10 mouse cellular contexts compared by ENCODE assay signal in the genomic region with DNA sequence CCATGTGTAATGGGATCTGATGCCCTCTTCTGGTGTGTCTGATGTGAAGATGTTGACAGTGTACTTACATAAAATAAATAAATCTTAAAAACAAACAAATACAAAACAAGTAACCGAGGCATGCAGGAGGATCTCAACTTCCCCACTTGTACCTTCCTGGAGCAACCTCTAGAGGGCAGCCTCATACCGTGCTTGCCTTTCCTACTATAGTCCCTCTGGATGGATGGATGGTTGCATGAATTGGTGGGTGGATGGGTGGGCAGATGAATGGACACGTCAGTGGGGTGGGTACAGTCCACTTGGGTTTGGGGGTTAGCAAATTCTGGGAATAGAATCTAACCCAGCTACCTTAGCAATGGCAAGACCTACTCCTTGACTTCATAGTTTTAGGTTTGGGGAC. TPM values are rescaled to one million over a fixed set of nuclear protein-coding genes. Genes with fewer than 3 reads are reported as not detected.
A peak's percentile ranks its signal among the peaks of the same experiment; 100 is the strongest.
DNase-seq lines count a peak whose midpoint lies in the region; ATAC-seq and TF ChIP-seq lines count a peak whose summit lies in the region.
"Had no signal": no experiment of that assay in that cellular context is flagged by ENCODE, and none has a peak within 500 bp of the region (broad histone marks: within the 10 kb centered on the region; RNA-seq: fewer than 3 reads in every experiment).

No protein-coding gene starts in this region.

- H3K9me3 ChIP-seq in forebrain, postnatal 0 days (ENCODE audit: low read length) = no peaks in the 10 kb centered on the region
- H3K9me3 ChIP-seq in forebrain, embryonic 12.5 days = no peaks in the 10 kb centered on the region
- H3K9me3 ChIP-seq in liver, postnatal 0 days (ENCODE audit: low read length) = no peaks in the 10 kb centered on the region

- no peak overlapping the region for H3K27ac ChIP-seq in forebrain, postnatal 0 days (ENCODE audit: low read depth, low read length)
- H3K27ac ChIP-seq in forebrain, embryonic 12.5 days = no peak overlapping the region
- H3K27ac ChIP-seq in testis, adult 2 months (ENCODE audit: control insufficient read depth, insufficient read depth, low read depth, low read length) = no peak overlapping the region
- H3K27ac ChIP-seq in cortical plate, adult 2 months (ENCODE audit: insufficient read depth, low read length) = no peak overlapping the region
- H3K27ac ChIP-seq in liver, postnatal 0 days (ENCODE audit: low read depth) = no peak overlapping the region
- no peak overlapping the region for H3K27ac ChIP-seq in small intestine, adult 2 months (ENCODE audit: insufficient read depth, low read depth, low read length)
- H3K27ac ChIP-seq: limb, embryonic 12.5 days had no signal

- 10% methylated on average over 3 of the region's 3 CpGs for WGBS in forebrain, postnatal 0 days
- WGBS in forebrain, embryonic 12.5 days = 21% methylated on average over 3 of the region's 3 CpGs
- WGBS in liver, postnatal 0 days (ENCODE audit: insufficient replicate concordance) = 5% methylated on average over 3 of the region's 3 CpGs
- WGBS in small intestine, adult 2 months = 2% methylated on average over 3 of the region's 3 CpGs

- ATAC-seq in forebrain, postnatal 0 days = no peak
- no peak for ATAC-seq in forebrain, embryonic 12.5 days (ENCODE audit: low FRiP score)
- no peak for ATAC-seq in liver, postnatal 0 days

- no peaks in the 10 kb centered on the region for H3K27me3 ChIP-seq in forebrain, postnatal 0 days (ENCODE audit: insufficient read depth, low read length)
- H3K27me3 ChIP-seq in forebrain, embryonic 12.5 days = peaks cover 18% of the 10 kb centered on the region
- no peaks in the 10 kb centered on the region for H3K27me3 ChIP-seq in testis, adult 2 months (ENCODE audit: control insufficient read depth, insufficient read depth, low read length)
- H3K27me3 ChIP-seq in liver, postnatal 0 days (ENCODE audit: insufficient read depth, low read length) = no peaks in the 10 kb centered on the region
- H3K27me3 ChIP-seq in small intestine, adult 2 months (ENCODE audit: control insufficient read depth, insufficient read depth, low read length) = no peaks in the 10 kb centered on the region

- no peaks in the 10 kb centered on the region for H3K4me1 ChIP-seq in forebrain, postnatal 0 days (ENCODE audit: insufficient read depth)
- H3K4me1 ChIP-seq in forebrain, embryonic 12.5 days = no peaks in the 10 kb centered on the region
- H3K4me1 ChIP-seq in testis, adult 2 months (ENCODE audit: control insufficient read depth, insufficient read depth, low read length) = no peaks in the 10 kb centered on the region
- H3K4me1 ChIP-seq in cortical plate, adult 2 months (ENCODE audit: control insufficient read depth, insufficient read depth, low read length) = no peaks in the 10 kb centered on the region
- no peaks in the 10 kb centered on the region for H3K4me1 ChIP-seq in liver, postnatal 0 days (ENCODE audit: insufficient read depth)
- no peaks in the 10 kb centered on the region for H3K4me1 ChIP-seq in small intestine, adult 2 months (ENCODE audit: control insufficient read depth, insufficient read depth, insufficient read length, low read length)
- H3K4me1 ChIP-seq: limb, embryonic 12.5 days had no signal

- peak; percentile 81 for TF ChIP-seq CTCF in forebrain, postnatal 0 days (IDR thresholded peaks at IDR 0.05; ENCODE audit: low read depth)
- TF ChIP-seq CTCF in testis, adult 2 months (IDR thresholded peaks at IDR 0.05; ENCODE audit: control insufficient read depth, insufficient read depth, insufficient replicate concordance, low read depth, low read length) = peak; percentile 82; the same call in 1 of the 2 replicates
- TF ChIP-seq CTCF in cortical plate, adult 2 months (IDR thresholded peaks at IDR 0.05; ENCODE audit: extremely low read depth, insufficient read depth, low read length) = peak; percentile 96
- TF ChIP-seq CTCF in liver, postnatal 0 days (IDR thresholded peaks at IDR 0.05; ENCODE audit: low read depth) = peak; percentile 95
- peak; percentile 82; the same call in 1 of the 2 replicates for TF ChIP-seq CTCF in small intestine, adult 2 months (IDR thresholded peaks at IDR 0.05; ENCODE audit: extremely low read depth, insufficient read length, insufficient replicate concordance, low read depth, low read length)

- TF ChIP-seq EP300 in liver, postnatal 0 days (IDR thresholded peaks at IDR 0.05; ENCODE audit: low read depth) = no peak

- H3K4me3 ChIP-seq in forebrain, postnatal 0 days (ENCODE audit: low read depth, low read length) = no peak overlapping the region
- H3K4me3 ChIP-seq in forebrain, embryonic 12.5 days (replicated peaks) = no peak overlapping the region
- no peak overlapping the region for H3K4me3 ChIP-seq in testis, adult 2 months (ENCODE audit: control insufficient read depth, low read depth, low read length)
- H3K4me3 ChIP-seq in cortical plate, adult 2 months (ENCODE audit: insufficient read depth, low read length) = no peak overlapping the region
- H3K4me3 ChIP-seq in liver, postnatal 0 days (ENCODE audit: low read depth, low read length) = no peak overlapping the region
- H3K4me3 ChIP-seq in small intestine, adult 2 months (ENCODE audit: low read depth, low read length) = no peak overlapping the region
- H3K4me3 ChIP-seq: limb, embryonic 12.5 days had no signal

- DNase-seq in forebrain, postnatal 0 days = peak; percentile 27
- no peak for DNase-seq in testis, postnatal 14 days (ENCODE audit: low spot score)
- peak; percentile 48 to 68 for DNase-seq in heart, postnatal 14 days
- DNase-seq in liver, postnatal 0 days = peak; percentile 64

- no peaks in the 10 kb centered on the region for H3K36me3 ChIP-seq in forebrain, postnatal 0 days (ENCODE audit: insufficient read depth)
- no peaks in the 10 kb centered on the region for H3K36me3 ChIP-seq in forebrain, embryonic 12.5 days (replicated peaks)
- no peaks in the 10 kb centered on the region for H3K36me3 ChIP-seq in testis, adult 2 months (ENCODE audit: control insufficient read depth, insufficient read depth, low read length)
- H3K36me3 ChIP-seq in liver, postnatal 0 days (replicated peaks; ENCODE audit: insufficient read depth, low read length) = no peaks in the 10 kb centered on the region
- H3K36me3 ChIP-seq in small intestine, adult 2 months (ENCODE audit: control insufficient read depth, insufficient read depth, low read length) = no peaks in the 10 kb centered on the region
- H3K36me3 ChIP-seq: limb, embryonic 12.5 days had no signal

- no peak overlapping the region for H3K9ac ChIP-seq in forebrain, postnatal 0 days
- no peak overlapping the region for H3K9ac ChIP-seq in forebrain, embryonic 12.5 days
- no peak overlapping the region for H3K9ac ChIP-seq in liver, postnatal 0 days (replicated peaks)
- H3K9ac ChIP-seq: limb, embryonic 12.5 days had no signal

- H3K4me2 ChIP-seq in forebrain, postnatal 0 days (ENCODE audit: low read depth) = no peak overlapping the region
- H3K4me2 ChIP-seq in forebrain, embryonic 12.5 days = no peak overlapping the region
- no peak overlapping the region for H3K4me2 ChIP-seq in liver, postnatal 0 days (ENCODE audit: low read depth, low read length)
- H3K4me2 ChIP-seq: limb, embryonic 12.5 days had no signal

- TF ChIP-seq POLR2A in testis, adult 2 months (IDR thresholded peaks at IDR 0.05; ENCODE audit: control insufficient read depth, low read depth, low read length) = no peak
- TF ChIP-seq POLR2A in cortical plate, adult 2 months (IDR thresholded peaks at IDR 0.05; ENCODE audit: extremely low read depth, insufficient read depth, low read length) = no peak
- TF ChIP-seq POLR2A in small intestine, adult 2 months (IDR thresholded peaks at IDR 0.05; ENCODE audit: low read depth, low read length) = no peak

- intact Hi-C loops in heart, postnatal 14 days (cut with DNase I) = loop anchor here (1.0 kb wide), 2 partner anchors 34 to 142 kb away; no protein-coding TSS in a partner anchor

RNA-seq across cellular contexts. Expression of gene Atp5g1, which starts 17.9 kb away (rescaled TPM):
- total RNA-seq in forebrain, postnatal 0 days (2014; rRNA removed) = 348 and 355 TPM in 2 replicates
- 925 and 1,026 TPM in 2 replicates for polyA plus RNA-seq in forebrain, postnatal 0 days (2015; fragmentation: Nextera tagmentation; extraction: Ambion mirVana)
- polyA plus RNA-seq in forebrain, embryonic 12.5 days (2016; fragmentation: Nextera tagmentation; extraction: Ambion mirVana) = 379 and 385 TPM in 2 replicates
- 234 and 248 TPM in 2 replicates for polyA plus RNA-seq in testis, adult 2 months (2012; rRNA removed)
- 448 and 494 TPM in 2 replicates for polyA plus RNA-seq in cortical plate, adult 2 months (2012; rRNA removed)
- 1,000 to 10,000 TPM; 3,151 to 3,310 TPM for total RNA-seq in heart, postnatal 14 days (2021)
- 781 and 849 TPM in 2 replicates for polyA plus RNA-seq in liver, postnatal 0 days (2015; fragmentation: Nextera tagmentation; extraction: Ambion mirVana)
- 732 and 1,031 TPM in 2 replicates for polyA plus RNA-seq in small intestine, adult 2 months (2012; rRNA removed)

RNA-seq across cellular contexts. Expression of gene Calcoco2, which starts 18.4 kb away (rescaled TPM):
- total RNA-seq in forebrain, postnatal 0 days (2014; rRNA removed) = not detected in 2 replicates
- polyA plus RNA-seq in forebrain, postnatal 0 days (2015; fragmentation: Nextera tagmentation; extraction: Ambion mirVana) = 0.10 TPM in 1 of 2 replicates, not detected in the other
- polyA plus RNA-seq in forebrain, embryonic 12.5 days (2016; fragmentation: Nextera tagmentation; extraction: Ambion mirVana) = not detected in 2 replicates
- 0.08 and 0.15 TPM in 2 replicates for polyA plus RNA-seq in testis, adult 2 months (2012; rRNA removed)
- not detected in 2 replicates for polyA plus RNA-seq in cortical plate, adult 2 months (2012; rRNA removed)
- total RNA-seq in heart, postnatal 14 days (2021) = not detected
- not detected in 2 replicates for polyA plus RNA-seq in liver, postnatal 0 days (2015; fragmentation: Nextera tagmentation; extraction: Ambion mirVana)
- not detected in 2 replicates for polyA plus RNA-seq in small intestine, adult 2 months (2012; rRNA removed)
- polyA plus RNA-seq: limb, embryonic 12.5 days; stomach, embryonic 14.5 days had no signal

RNA-seq across cellular contexts. Expression of gene Ube2z, which starts 28.2 kb away (rescaled TPM):
- 54.9 and 56.2 TPM in 2 replicates for total RNA-seq in forebrain, postnatal 0 days (2014; rRNA removed)
- 29.4 and 35.4 TPM in 2 replicates for polyA plus RNA-seq in forebrain, postnatal 0 days (2015; fragmentation: Nextera tagmentation; extraction: Ambion mirVana)
- polyA plus RNA-seq in forebrain, embryonic 12.5 days (2016; fragmentation: Nextera tagmentation; extraction: Ambion mirVana) = 30.4 and 33.8 TPM in 2 replicates
- 19.1 and 21.2 TPM in 2 replicates for polyA plus RNA-seq in testis, adult 2 months (2012; rRNA removed)
- polyA plus RNA-seq in cortical plate, adult 2 months (2012; rRNA removed) = 47.7 and 49.4 TPM in 2 replicates
- total RNA-seq in heart, postnatal 14 days (2021) = 10 to 100 TPM; 31.9 to 36.8 TPM
- 11.5 and 12.3 TPM in 2 replicates for polyA plus RNA-seq in liver, postnatal 0 days (2015; fragmentation: Nextera tagmentation; extraction: Ambion mirVana)
- 12.1 and 23.0 TPM in 2 replicates for polyA plus RNA-seq in small intestine, adult 2 months (2012; rRNA removed)

RNA-seq across cellular contexts. Expression of gene Ttll6, which starts 40.2 kb away (rescaled TPM):
- total RNA-seq in forebrain, postnatal 0 days (2014; rRNA removed) = 0.43 and 0.54 TPM in 2 replicates
- 0.19 and 0.31 TPM in 2 replicates for polyA plus RNA-seq in forebrain, postnatal 0 days (2015; fragmentation: Nextera tagmentation; extraction: Ambion mirVana)
- 0.28 and 0.32 TPM in 2 replicates for polyA plus RNA-seq in forebrain, embryonic 12.5 days (2016; fragmentation: Nextera tagmentation; extraction: Ambion mirVana)
- 90.4 and 94.5 TPM in 2 replicates for polyA plus RNA-seq in testis, adult 2 months (2012; rRNA removed)
- 0.15 and 0.27 TPM in 2 replicates for polyA plus RNA-seq in cortical plate, adult 2 months (2012; rRNA removed)
- total RNA-seq in heart, postnatal 14 days (2021) = under 1 TPM in 1 of 2 experiments, not detected in 1; 0.07 TPM
- not detected in 2 replicates for polyA plus RNA-seq in liver, postnatal 0 days (2015; fragmentation: Nextera tagmentation; extraction: Ambion mirVana)
- 0.11 TPM in 1 of 2 replicates, not detected in the other for polyA plus RNA-seq in small intestine, adult 2 months (2012; rRNA removed)
- polyA plus RNA-seq: limb, embryonic 12.5 days had no signal

RNA-seq across cellular contexts. Expression of gene Snf8, which starts 58.7 kb away (rescaled TPM):
- 36.5 and 36.7 TPM in 2 replicates for total RNA-seq in forebrain, postnatal 0 days (2014; rRNA removed)
- 112 and 120 TPM in 2 replicates for polyA plus RNA-seq in forebrain, postnatal 0 days (2015; fragmentation: Nextera tagmentation; extraction: Ambion mirVana)
- 107 and 109 TPM in 2 replicates for polyA plus RNA-seq in forebrain, embryonic 12.5 days (2016; fragmentation: Nextera tagmentation; extraction: Ambion mirVana)
- 51.8 and 56.4 TPM in 2 replicates for polyA plus RNA-seq in testis, adult 2 months (2012; rRNA removed)
- 94.2 and 96.9 TPM in 2 replicates for polyA plus RNA-seq in cortical plate, adult 2 months (2012; rRNA removed)
- 10 to 100 TPM; 45.8 to 51.2 TPM for total RNA-seq in heart, postnatal 14 days (2021)
- 46.9 and 47.5 TPM in 2 replicates for polyA plus RNA-seq in liver, postnatal 0 days (2015; fragmentation: Nextera tagmentation; extraction: Ambion mirVana)
- polyA plus RNA-seq in small intestine, adult 2 months (2012; rRNA removed) = 14.7 and 30.8 TPM in 2 replicates
